Mouse (Mus musculus) cerebellum, adult 2 months (tissue): ENCODE data around the gene Moap1. TPM values are rescaled to one million over a fixed set of nuclear protein-coding genes. Genes with fewer than 3 reads are reported as not detected.

Experiments
- DNase-seq, 2 experiments: peaks; one replicate each; pipeline ENCODE4 v3.0.0; 2021
- H3K27ac ChIP-seq: fragments of 200-500 bp; 2 replicates; pipeline ENCODE4 v1.5.1; 2012; ENCODE audit warnings: low read length, control low read depth, inconsistent platforms; ENCODE audit not compliant: insufficient read depth
- H3K27me3 ChIP-seq: fragments of 200-500 bp; 2 replicates; pipeline ENCODE4 v1.6.1; 2012; ENCODE audit warnings: inconsistent platforms, mild to moderate bottlenecking, low read length, moderate library complexity; ENCODE audit not compliant: control insufficient read depth, insufficient read depth
- H3K4me1 ChIP-seq: fragments of 200-500 bp; 2 replicates; pipeline ENCODE4 v1.6.1; 2011; ENCODE audit warnings: low read length; ENCODE audit not compliant: control insufficient read depth, insufficient read depth
- H3K4me3 ChIP-seq: fragments of 200-500 bp; replicated peaks from 2 replicates; pipeline ENCODE3; 2011; ENCODE audit warnings: mild to moderate bottlenecking, low read depth, low read length, control low read depth; ENCODE audit not compliant: insufficient read depth
- CTCF ChIP-seq: fragments of 200-500 bp; IDR thresholded peaks from 2 replicates; pipeline ENCODE4 v1.5.1; 2011; ENCODE audit warnings: low read depth, mild to moderate bottlenecking, control low read depth, low read length, moderate library complexity, borderline replicate concordance; ENCODE audit not compliant: insufficient read depth
- POLR2A ChIP-seq: fragments of 200-500 bp; IDR thresholded peaks from 2 replicates; pipeline ENCODE4 v1.6.1; 2011; ENCODE audit warnings: low read length, control low read depth, borderline replicate concordance; ENCODE audit not compliant: insufficient read depth
- WGBS: fragments of 180-500 bp; shearing (Covaris S2); methylation state at CpG from one replicate; pipeline ENCODE4 v1.1.7; 2018; 5-methylcytosine and 5-hydroxymethylcytosine counted together
- polyA plus RNA-seq: library from polyadenylated mRNA; depleted of rRNA; stranded (reverse); fragments of >200 nt; gene quantifications from 2 replicates; pipeline ENCODE4 v1.2.3, GENCODE M21; 2012

The Moap1 gene
- polyA plus RNA-seq, 1 experiment: 11.9 TPM

- 11% methylated on average over 6 of the region's 6 CpGs for WGBS
- Histone ChIP-seq H3K27me3 (no peaks in the 10 kb centered on the region), H3K27ac (peak overlapping the region; percentile 75), H3K4me3 (peak overlapping the region; percentile 86), H3K4me1 (peaks cover 26% of the 10 kb centered on the region)
- TF ChIP-seq CTCF: no peak
- TF ChIP-seq POLR2A: no peak
- DNase-seq: peak; percentile 59 to 67
Observed at GRCm38 (mm10) chr12:102703441-102703840, 40.0 kb downstream of the Moap1 start.

GRCm38 (mm10) chr12:102703111-102703412 lies 40.4 kb downstream of the Moap1 start:
- Histone ChIP-seq H3K4me1 (peaks cover 29% of the 10 kb centered on the region), H3K4me3 (peak overlapping the region; percentile 86), H3K27me3 (no peaks in the 10 kb centered on the region), H3K27ac (peak overlapping the region; percentile 75)
- 2% methylated on average over 4 of the region's 4 CpGs for WGBS
- DNase-seq: peak in 1 of 2 experiments; percentile 68
- TF ChIP-seq POLR2A: no peak
- 0 out of 2 replicates have a peak, but pooled peaks have one; percentile 44 for TF ChIP-seq CTCF

- Histone ChIP-seq H3K4me3 (peak overlapping the region; percentile 86), H3K27ac (no peak overlapping the region; the same call in 1 of the 2 replicates), H3K4me1 (peaks cover 34% of the 10 kb centered on the region), H3K27me3 (no peaks in the 10 kb centered on the region)
- DNase-seq: peak; percentile 73 to 77
- 8% methylated on average over 15 of the region's 15 CpGs for WGBS
- TF ChIP-seq POLR2A (no peak), CTCF (peak; percentile 59; the same call in 1 of the 2 replicates)
Observed at GRCm38 (mm10) chr12:102702356-102703110, 40.9 kb downstream of the Moap1 start.

- peak in 1 of 2 experiments; percentile 34 for DNase-seq
- H3K27me3 ChIP-seq: no peaks in the 10 kb centered on the region
- TF ChIP-seq CTCF: no peak
- TF ChIP-seq POLR2A: no peak
- H3K4me1 ChIP-seq: peaks cover 42% of the 10 kb centered on the region
- H3K4me3 ChIP-seq: peak overlapping the region; percentile 42
- H3K27ac ChIP-seq: no peak overlapping the region
- WGBS: 64% methylated on average over 5 of the region's 5 CpGs
Observed at GRCm38 (mm10) chr12:102701691-102702207, 41.7 kb downstream of the Moap1 start.

- WGBS: 73% methylated on average over 12 of the region's 12 CpGs
- H3K27me3 ChIP-seq: no peaks in the 10 kb centered on the region
- no peak for TF ChIP-seq POLR2A
- TF ChIP-seq CTCF: no peak
- H3K4me3 ChIP-seq: no peak overlapping the region
- H3K27ac ChIP-seq: no peak overlapping the region
- DNase-seq: no peak
- peaks cover 54% of the 10 kb centered on the region for H3K4me1 ChIP-seq
Observed at GRCm38 (mm10) chr12:102700453-102700852, 43.0 kb downstream of the Moap1 start.

- 13% methylated on average over 1 of the region's 1 CpGs for whole genome bisulfite sequencing
- Histone ChIP-seq H3K4me3 (no peak overlapping the region), H3K27me3 (no peaks in the 10 kb centered on the region), H3K27ac (no peak overlapping the region), H3K4me1 (peaks cover 66% of the 10 kb centered on the region)
- DNase-seq: no peak
- no peak for TF ChIP-seq POLR2A
- TF ChIP-seq CTCF: no peak
Observed at GRCm38 (mm10) chr12:102699156-102699555, 44.3 kb downstream of the Moap1 start.

- TF ChIP-seq CTCF: no peak
- no peak for TF ChIP-seq POLR2A
- H3K4me1 ChIP-seq: peaks cover 66% of the 10 kb centered on the region
- no peak for DNase-seq
- H3K27ac ChIP-seq: no peak overlapping the region
- 9% methylated on average over 1 of the region's 1 CpGs for WGBS
- H3K27me3 ChIP-seq: no peaks in the 10 kb centered on the region
- H3K4me3 ChIP-seq: no peak overlapping the region
Observed at GRCm38 (mm10) chr12:102698089-102698684, 45.3 kb downstream of the Moap1 start.
